Comparison of ENCODE assay signal across 12 mouse cellular contexts in the genomic region with DNA sequence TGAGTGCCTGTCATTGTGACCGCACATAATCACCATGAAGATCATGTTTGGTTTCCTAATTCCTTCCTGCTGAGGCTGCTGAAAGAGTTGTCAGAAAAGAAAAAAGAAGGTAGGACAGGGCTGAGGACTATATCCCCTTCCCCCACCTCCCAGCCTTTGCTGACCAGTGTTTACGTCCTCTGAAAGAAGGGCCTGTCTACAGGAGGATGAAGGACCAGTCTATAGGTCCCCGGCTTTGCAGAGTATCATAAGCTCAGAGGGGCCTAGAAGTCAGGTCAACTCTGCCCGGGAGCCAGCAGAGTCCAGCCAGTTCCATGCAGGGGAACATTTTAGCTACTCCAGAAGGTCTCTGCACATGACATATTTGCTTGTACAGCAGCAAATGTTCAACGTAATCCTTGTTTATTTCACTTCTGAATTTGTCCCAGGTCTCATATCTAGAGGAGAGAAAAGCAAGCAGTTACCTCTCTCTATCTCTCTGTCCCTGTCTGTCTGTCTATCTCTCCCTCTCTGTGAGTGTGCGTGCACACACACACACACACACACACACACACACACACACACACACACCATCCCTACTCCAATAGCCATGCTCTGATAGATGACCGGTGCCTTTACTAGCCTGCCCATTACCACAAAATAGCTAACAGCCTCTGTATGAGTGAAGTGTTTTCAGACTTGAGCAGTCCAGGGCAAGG. TPM values are rescaled to one million over a fixed set of nuclear protein-coding genes. Genes with fewer than 3 reads are reported as not detected.
DNase-seq lines count a peak whose midpoint lies in the region; ATAC-seq lines count a peak whose summit lies in the region.
"Had no signal": no experiment of that assay in that cellular context is flagged by ENCODE, and none has a peak within 500 bp of the region (broad histone marks: within the 10 kb centered on the region; RNA-seq: fewer than 3 reads in every experiment).

No protein-coding gene starts in this region.

- H3K4me2 ChIP-seq in heart, embryonic 11.5 days: peak overlapping the region; percentile 14; the same call in 1 of the 2 replicates
- no peak overlapping the region for H3K4me2 ChIP-seq in neural tube, embryonic 15.5 days
- H3K4me2 ChIP-seq in midbrain, embryonic 13.5 days (replicated peaks): no peak overlapping the region

- ATAC-seq in heart, embryonic 11.5 days (replicated peaks; ENCODE audit: insufficient number of reproducible peaks, low FRiP score, low TSS enrichment): peak; percentile 71
- no peak for ATAC-seq in neural tube, embryonic 15.5 days (ENCODE audit: low FRiP score)
- peak; percentile 37 for ATAC-seq in midbrain, embryonic 13.5 days
- ATAC-seq: forebrain, embryonic 16.5 days had no signal

- DNase-seq in heart, postnatal 10 days: no peak
- DNase-seq in neural tube, embryonic 10.5 days (ENCODE audit: extremely low spot score, low spot score): peak; percentile 30
- peak; percentile 58 for DNase-seq in liver
- DNase-seq in left cerebral cortex, adult 18-20 months (ENCODE audit: low spot score in 2 of 2): no peak
- no peak for DNase-seq in layer of hippocampus, postnatal 14 days (ENCODE audit: low spot score in 2 of 2)
- DNase-seq: gastrocnemius, postnatal 36 days; lung, adult 18-20 months; right cerebral cortex, postnatal 14 days had no signal

- no peaks in the 10 kb centered on the region for H3K27me3 ChIP-seq in heart, embryonic 11.5 days (ENCODE audit: control insufficient read depth, insufficient read depth, low read length)
- no peaks in the 10 kb centered on the region for H3K27me3 ChIP-seq in neural tube, embryonic 15.5 days (replicated peaks)
- H3K27me3 ChIP-seq in midbrain, embryonic 13.5 days: 0 out of 2 replicates have a peak, but pooled peaks cover 2% of the 10 kb centered on the region

- no peaks in the 10 kb centered on the region for H3K9me3 ChIP-seq in heart, embryonic 11.5 days (replicated peaks; ENCODE audit: control insufficient read depth, low read length)
- no peaks in the 10 kb centered on the region for H3K9me3 ChIP-seq in neural tube, embryonic 15.5 days (replicated peaks)
- H3K9me3 ChIP-seq in midbrain, embryonic 13.5 days: no peaks in the 10 kb centered on the region

- 58% methylated on average over 7 of the region's 7 CpGs for WGBS in heart, embryonic 11.5 days (ENCODE audit: insufficient replicate concordance)
- whole genome bisulfite sequencing in neural tube, embryonic 15.5 days: 53% methylated on average over 7 of the region's 7 CpGs
- WGBS in midbrain, embryonic 13.5 days: 51% methylated on average over 7 of the region's 7 CpGs

- peak overlapping the region; percentile 83 for H3K27ac ChIP-seq in heart, embryonic 11.5 days (ENCODE audit: low read depth, low read length)
- no peak overlapping the region for H3K27ac ChIP-seq in neural tube, embryonic 15.5 days (replicated peaks)
- H3K27ac ChIP-seq in midbrain, embryonic 13.5 days: no peak overlapping the region

- peaks cover 50% of the 10 kb centered on the region for H3K4me1 ChIP-seq in heart, embryonic 11.5 days (ENCODE audit: control insufficient read depth, insufficient read depth, low read length)
- H3K4me1 ChIP-seq in neural tube, embryonic 15.5 days: peaks cover 38% of the 10 kb centered on the region
- peaks cover 36% of the 10 kb centered on the region for H3K4me1 ChIP-seq in midbrain, embryonic 13.5 days (replicated peaks)

- H3K4me3 ChIP-seq in heart, embryonic 11.5 days (ENCODE audit: low read depth, low read length): no peak overlapping the region
- no peak overlapping the region for H3K4me3 ChIP-seq in neural tube, embryonic 15.5 days (replicated peaks)
- H3K4me3 ChIP-seq in midbrain, embryonic 13.5 days (replicated peaks): no peak overlapping the region

- no peak overlapping the region for H3K9ac ChIP-seq in heart, embryonic 11.5 days (ENCODE audit: low read depth, low read length)
- H3K9ac ChIP-seq in neural tube, embryonic 15.5 days (replicated peaks): no peak overlapping the region
- no peak overlapping the region for H3K9ac ChIP-seq in midbrain, embryonic 13.5 days (replicated peaks)

- no peaks in the 10 kb centered on the region for H3K36me3 ChIP-seq in heart, embryonic 11.5 days (ENCODE audit: control insufficient read depth, insufficient read depth, low read length)
- no peaks in the 10 kb centered on the region for H3K36me3 ChIP-seq in neural tube, embryonic 15.5 days
- H3K36me3 ChIP-seq in midbrain, embryonic 13.5 days: no peaks in the 10 kb centered on the region; the same call in 1 of the 2 replicates

- intact Hi-C loops in heart, postnatal 10 days (cut with DNase I): no loop called here

RNA-seq across cellular contexts. Expression of gene Ank, which starts 31.0 kb away (rescaled TPM):
- 11.9 and 13.5 TPM in 2 replicates for polyA plus RNA-seq in heart, embryonic 11.5 days (2014; fragmentation: Nextera tagmentation; extraction: Ambion mirVana)
- 100 to 1,000 TPM; 125 to 149 TPM for total RNA-seq in heart, postnatal 10 days (2021)
- polyA plus RNA-seq in neural tube, embryonic 15.5 days (2015; fragmentation: Nextera tagmentation; extraction: Ambion mirVana): 15.6 and 16.7 TPM in 2 replicates
- 9.9 and 11.5 TPM in 2 replicates for polyA plus RNA-seq in midbrain, embryonic 13.5 days (2015; fragmentation: Nextera tagmentation; extraction: Ambion mirVana)
- total RNA-seq in left cerebral cortex, adult 18-20 months (2021): 100 to 1,000 TPM; 185 to 192 TPM
- 100 to 1,000 TPM; 147 to 148 TPM for total RNA-seq in layer of hippocampus, postnatal 14 days (2021)

Comparison
In these comparisons a context has a peak if more than half of its experiments do, and no peak if none do; other contexts are left out.
1. DNase-seq: peak in neural tube, embryonic 10.5 days (single experiment) and liver (single experiment); none in heart, postnatal 10 days (0 of 2), left cerebral cortex, adult 18-20 months (0 of 2) and layer of hippocampus, postnatal 14 days (0 of 2).